Mouse (Mus musculus): Measurements from ENCODE around the gene Mansc1. TPM values are rescaled to one million over a fixed set of nuclear protein-coding genes. Genes with fewer than 3 reads are reported as not detected.

The Mansc1 gene
- polyA plus RNA-seq, 1 experiment, result 12.2 TPM

DNA sequence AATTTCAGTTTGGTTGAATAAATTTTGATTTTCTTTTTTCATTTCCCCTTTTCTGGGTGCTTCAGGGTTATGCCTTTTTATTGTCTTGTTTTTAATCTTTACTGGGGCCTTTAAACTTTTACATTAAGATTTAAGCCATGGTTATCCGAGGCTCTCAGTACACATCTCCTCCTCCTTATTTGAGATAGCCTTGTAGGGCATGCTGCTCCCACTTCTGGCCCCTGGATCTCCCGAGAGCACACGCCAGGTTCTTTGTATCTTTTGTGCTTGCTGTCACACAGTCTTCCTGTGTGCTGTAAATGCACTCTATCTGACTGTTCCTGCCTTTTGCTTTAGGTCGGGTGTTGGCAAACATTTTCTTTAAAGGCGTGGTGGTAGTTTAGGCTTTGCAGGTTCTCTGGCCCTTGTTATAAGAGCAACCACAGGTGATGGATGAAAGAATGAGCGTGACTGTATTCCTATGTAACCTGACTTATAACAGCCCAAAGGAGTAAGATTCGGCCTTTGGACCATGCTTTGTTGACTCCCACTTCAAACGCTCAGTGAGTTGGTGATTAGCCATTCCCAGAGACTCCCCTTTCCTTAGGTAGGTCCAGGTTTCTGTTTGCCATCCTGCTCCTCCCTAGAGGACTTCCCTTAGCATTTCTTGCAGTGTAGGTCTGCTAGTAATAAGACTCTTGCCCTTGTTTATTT, 28.6 kb upstream of the Mansc1 start:
- H3K4me3 ChIP-seq (ENCODE audit: insufficient read depth, low read length), result no peak overlapping the region
- no peak for TF ChIP-seq CTCF (IDR thresholded peaks at IDR 0.05; ENCODE audit: extremely low read depth, insufficient read depth, low read length)
- no peak for TF ChIP-seq POLR2A (IDR thresholded peaks at IDR 0.05; ENCODE audit: extremely low read depth, insufficient read depth, low read length)
- no peaks in the 10 kb centered on the region for H3K4me1 ChIP-seq (ENCODE audit: control insufficient read depth, insufficient read depth, low read length)
- H3K27ac ChIP-seq (ENCODE audit: insufficient read depth, low read length), result no peak overlapping the region

DNA sequence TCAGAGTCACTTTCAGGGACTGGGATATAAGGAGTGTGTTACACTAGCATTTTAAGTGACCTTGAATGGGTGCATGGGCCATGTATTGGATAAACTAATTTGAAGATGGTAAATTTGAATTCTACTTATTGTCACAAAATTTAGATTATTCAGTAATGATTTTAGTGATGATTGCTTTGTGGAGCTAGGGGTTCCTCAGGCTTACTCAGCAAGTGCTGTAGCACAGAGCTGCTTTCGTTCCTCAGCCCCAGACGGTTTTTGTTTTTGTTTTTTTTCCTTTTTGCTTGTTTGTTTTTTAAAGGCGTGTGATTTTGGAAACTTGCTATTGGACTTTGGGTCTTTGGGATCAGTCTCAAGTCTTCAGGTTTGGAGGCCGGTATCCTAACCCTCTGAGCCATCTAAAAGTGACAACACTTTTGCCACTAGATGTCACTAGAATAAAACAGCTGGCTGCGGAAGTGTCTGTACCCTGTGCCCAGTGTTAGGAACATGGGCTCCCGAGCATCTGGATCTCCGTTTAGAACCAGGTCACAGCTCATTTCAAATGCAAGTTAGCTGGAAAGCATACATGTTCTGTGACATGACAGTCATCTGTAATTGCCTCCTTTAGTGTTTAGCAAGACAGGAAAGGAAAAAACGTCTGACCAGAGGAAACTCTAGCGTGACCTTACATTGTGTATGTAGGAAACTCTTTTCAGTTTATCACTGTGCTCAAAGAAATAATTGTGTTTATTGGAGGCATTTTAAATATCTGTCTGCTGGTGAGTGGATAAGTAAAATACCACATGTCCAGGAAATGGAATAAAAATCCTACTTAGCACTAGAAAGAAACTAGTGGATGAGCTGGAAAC, 27.0 kb upstream of the Mansc1 start:
- TF ChIP-seq POLR2A (IDR thresholded peaks at IDR 0.05; ENCODE audit: extremely low read depth, insufficient read depth, low read length) (no peak), CTCF (IDR thresholded peaks at IDR 0.05; ENCODE audit: extremely low read depth, insufficient read depth, low read length) (peak; percentile 76)
- Histone ChIP-seq H3K4me1 (ENCODE audit: control insufficient read depth, insufficient read depth, low read length) (no peaks in the 10 kb centered on the region), H3K4me3 (ENCODE audit: insufficient read depth, low read length) (no peak overlapping the region), H3K27ac (ENCODE audit: insufficient read depth, low read length) (no peak overlapping the region)

DNA sequence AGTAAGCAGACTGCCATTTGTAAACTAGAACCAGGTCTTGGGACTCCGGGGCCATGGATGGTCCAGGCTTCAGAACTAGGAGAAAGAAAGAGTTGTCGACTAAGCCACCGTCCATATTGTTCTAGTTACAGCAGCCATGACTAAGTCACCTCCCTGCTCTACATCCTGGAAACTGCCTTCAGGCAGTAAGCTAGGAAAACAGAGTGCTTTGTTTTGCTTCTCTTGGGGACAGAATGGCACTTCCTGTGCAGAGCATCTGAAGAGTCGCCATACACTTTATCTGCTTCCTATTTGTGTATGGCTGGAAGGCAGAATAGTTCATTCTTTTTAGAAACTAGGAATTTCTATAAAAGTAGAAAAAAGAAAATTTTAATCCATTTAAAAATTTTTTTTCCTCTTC, 24.2 kb upstream of the Mansc1 start:
- H3K4me3 ChIP-seq (ENCODE audit: insufficient read depth, low read length), result no peak overlapping the region
- TF ChIP-seq CTCF (IDR thresholded peaks at IDR 0.05; ENCODE audit: extremely low read depth, insufficient read depth, low read length) (no peak), POLR2A (IDR thresholded peaks at IDR 0.05; ENCODE audit: extremely low read depth, insufficient read depth, low read length) (no peak)
- H3K4me1 ChIP-seq (ENCODE audit: control insufficient read depth, insufficient read depth, low read length), result no peaks in the 10 kb centered on the region

GRCm38 (mm10) chr6:134648356-134648755, 16.1 kb upstream of the Mansc1 start:
- TF ChIP-seq CTCF (IDR thresholded peaks at IDR 0.05; ENCODE audit: extremely low read depth, insufficient read depth, low read length), result no peak
- Histone ChIP-seq H3K4me1 (ENCODE audit: control insufficient read depth, insufficient read depth, low read length) (peaks cover 6% of the 10 kb centered on the region), H3K27ac (ENCODE audit: insufficient read depth, low read length) (peak overlapping the region; percentile 24), H3K4me3 (ENCODE audit: insufficient read depth, low read length) (no peak overlapping the region)

More for the DNA sequence above, 24.2 kb upstream of the Mansc1 start:
- no peak overlapping the region for H3K27ac ChIP-seq (ENCODE audit: insufficient read depth, low read length)

GRCm38 (mm10) chr6:134647621-134648020, 15.3 kb upstream of the Mansc1 start:
- Histone ChIP-seq H3K4me3 (ENCODE audit: insufficient read depth, low read length) (no peak overlapping the region), H3K4me1 (ENCODE audit: control insufficient read depth, insufficient read depth, low read length) (peaks cover 6% of the 10 kb centered on the region), H3K27ac (ENCODE audit: insufficient read depth, low read length) (0 out of 2 replicates have a peak overlapping the region, but pooled peaks have one; percentile 17)
- TF ChIP-seq CTCF (IDR thresholded peaks at IDR 0.05; ENCODE audit: extremely low read depth, insufficient read depth, low read length) (no peak), POLR2A (IDR thresholded peaks at IDR 0.05; ENCODE audit: extremely low read depth, insufficient read depth, low read length) (no peak)

- Histone ChIP-seq H3K4me1 (ENCODE audit: control insufficient read depth, insufficient read depth, low read length) (peaks cover 6% of the 10 kb centered on the region), H3K27ac (ENCODE audit: insufficient read depth, low read length) (no peak overlapping the region), H3K4me3 (ENCODE audit: insufficient read depth, low read length) (no peak overlapping the region)
- no peak for TF ChIP-seq POLR2A (IDR thresholded peaks at IDR 0.05; ENCODE audit: extremely low read depth, insufficient read depth, low read length)
- TF ChIP-seq CTCF (IDR thresholded peaks at IDR 0.05; ENCODE audit: extremely low read depth, insufficient read depth, low read length), result no peak
Measured at GRCm38 (mm10) chr6:134646835-134647234, 14.5 kb upstream of the Mansc1 start.

DNA sequence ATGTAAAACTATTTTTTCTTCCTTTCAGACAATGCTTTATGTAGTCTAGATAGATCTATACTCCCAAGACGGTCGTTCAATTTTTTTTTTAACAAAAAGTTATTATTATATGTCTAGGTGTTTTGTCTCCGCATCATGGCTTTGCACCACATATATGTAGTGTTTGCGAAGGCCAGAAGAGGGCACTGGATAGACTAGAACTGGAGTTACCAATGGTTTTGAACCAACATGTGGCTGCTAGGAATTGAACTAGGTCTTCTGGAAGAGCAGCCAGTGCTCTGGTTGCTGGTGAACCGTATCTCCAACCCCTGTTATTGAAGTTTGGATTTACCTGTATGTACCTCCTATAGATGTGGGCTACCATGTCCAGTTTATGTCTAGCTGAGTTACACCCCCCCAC, 11.0 kb upstream of the Mansc1 start:
- Histone ChIP-seq H3K27ac (ENCODE audit: insufficient read depth, low read length) (no peak overlapping the region), H3K4me1 (ENCODE audit: control insufficient read depth, insufficient read depth, low read length) (peaks cover 4% of the 10 kb centered on the region), H3K4me3 (ENCODE audit: insufficient read depth, low read length) (no peak overlapping the region)
- no peak for TF ChIP-seq CTCF (IDR thresholded peaks at IDR 0.05; ENCODE audit: extremely low read depth, insufficient read depth, low read length)
- no peak for TF ChIP-seq POLR2A (IDR thresholded peaks at IDR 0.05; ENCODE audit: extremely low read depth, insufficient read depth, low read length)

GRCm38 (mm10) chr6:134641738-134642446, 9.6 kb upstream of the Mansc1 start:
- Histone ChIP-seq H3K27ac (ENCODE audit: insufficient read depth, low read length) (no peak overlapping the region), H3K4me1 (ENCODE audit: control insufficient read depth, insufficient read depth, low read length) (no peaks in the 10 kb centered on the region; the same call in 1 of the 2 replicates), H3K4me3 (ENCODE audit: insufficient read depth, low read length) (peak overlapping the region; percentile 62; the same call in 1 of the 2 replicates)
- no peak for TF ChIP-seq CTCF (IDR thresholded peaks at IDR 0.05; ENCODE audit: extremely low read depth, insufficient read depth, low read length)
- TF ChIP-seq POLR2A (IDR thresholded peaks at IDR 0.05; ENCODE audit: extremely low read depth, insufficient read depth, low read length), result no peak
